Mouse (Mus musculus): ENCODE measurements around the gene Mettl14. TPM values are rescaled to one million over a fixed set of nuclear protein-coding genes. Genes with fewer than 3 reads are reported as not detected.

Gene Mettl14
- polyA plus RNA-seq, 1 experiment: 4.4 TPM

- TF ChIP-seq GATA1 (IDR thresholded peaks at IDR 0.05; ENCODE audit: borderline replicate concordance, low read length) (no peak), FLI1 (IDR thresholded peaks at IDR 0.05; ENCODE audit: low read length) (no peak)
- peaks cover 20% of the 10 kb centered on the region for H3K36me3 ChIP-seq (replicated peaks; ENCODE audit: low read length)
These were observed 56.7 kb downstream of the Mettl14 start for GRCm38 (mm10) chr3:123329251-123329650.

GRCm38 (mm10) chr3:123324326-123324725, 61.6 kb downstream of the Mettl14 start:
- Histone ChIP-seq H3K36me3 (replicated peaks; ENCODE audit: low read length) (peaks cover 12% of the 10 kb centered on the region), H3K4me1 (peaks cover 4% of the 10 kb centered on the region), H3K9me3 (no peaks in the 10 kb centered on the region), H3K27me3 (replicated peaks) (no peaks in the 10 kb centered on the region), H3K4me3 (replicated peaks) (no peak overlapping the region)
- TF ChIP-seq FLI1 (IDR thresholded peaks at IDR 0.05; ENCODE audit: low read length) (no peak), GATA1 (IDR thresholded peaks at IDR 0.05; ENCODE audit: borderline replicate concordance, low read length) (no peak)

More at GRCm38 (mm10) chr3:123329251-123329650, 56.7 kb downstream of the Mettl14 start:
- Histone ChIP-seq H3K4me1 (peaks cover 16% of the 10 kb centered on the region), H3K9me3 (no peaks in the 10 kb centered on the region), H3K4me3 (replicated peaks) (no peak overlapping the region), H3K27me3 (replicated peaks) (no peaks in the 10 kb centered on the region)

GRCm38 (mm10) chr3:123322147-123322546, 63.8 kb downstream of the Mettl14 start:
- Histone ChIP-seq H3K4me3 (replicated peaks) (no peak overlapping the region), H3K4me1 (peaks cover 4% of the 10 kb centered on the region), H3K27me3 (replicated peaks) (no peaks in the 10 kb centered on the region), H3K9me3 (no peaks in the 10 kb centered on the region), H3K36me3 (replicated peaks; ENCODE audit: low read length) (no peaks in the 10 kb centered on the region)
- no peak for TF ChIP-seq GATA1 (IDR thresholded peaks at IDR 0.05; ENCODE audit: borderline replicate concordance, low read length)
- TF ChIP-seq FLI1 (IDR thresholded peaks at IDR 0.05; ENCODE audit: low read length): no peak

- no peaks in the 10 kb centered on the region for H3K27me3 ChIP-seq (replicated peaks)
- H3K9me3 ChIP-seq: no peaks in the 10 kb centered on the region
- no peaks in the 10 kb centered on the region for H3K36me3 ChIP-seq (replicated peaks; ENCODE audit: low read length)
- H3K4me3 ChIP-seq (replicated peaks): no peak overlapping the region
- peaks cover 4% of the 10 kb centered on the region for H3K4me1 ChIP-seq
- TF ChIP-seq GATA1 (IDR thresholded peaks at IDR 0.05; ENCODE audit: borderline replicate concordance, low read length) (no peak), FLI1 (IDR thresholded peaks at IDR 0.05; ENCODE audit: low read length) (no peak)
These were observed 64.3 kb downstream of the Mettl14 start for GRCm38 (mm10) chr3:123321612-123322011.

GRCm38 (mm10) chr3:123320341-123320740, 65.6 kb downstream of the Mettl14 start:
- peaks cover 4% of the 10 kb centered on the region for H3K4me1 ChIP-seq
- no peaks in the 10 kb centered on the region for H3K36me3 ChIP-seq (replicated peaks; ENCODE audit: low read length)
- no peak overlapping the region for H3K4me3 ChIP-seq (replicated peaks)
- no peaks in the 10 kb centered on the region for H3K9me3 ChIP-seq
- no peaks in the 10 kb centered on the region for H3K27me3 ChIP-seq (replicated peaks)
- TF ChIP-seq GATA1 (IDR thresholded peaks at IDR 0.05; ENCODE audit: borderline replicate concordance, low read length) (no peak), FLI1 (IDR thresholded peaks at IDR 0.05; ENCODE audit: low read length) (no peak)

Other genes with a start within 250 kb of the Mettl14 start
- gene Synpo2, start 150.0 kb downstream of the Mettl14 start, polyA plus RNA-seq (2012; ENCODE audit: insufficient read depth, low replicate concordance): 0.02 and 0.61 TPM in 2 replicates
- 13.6 and 15.6 TPM in 2 replicates for gene Sec24d, start 118.7 kb downstream of the Mettl14 start, polyA plus RNA-seq (2012; ENCODE audit: insufficient read depth, low replicate concordance)
- gene Prss12, start 60.8 kb upstream of the Mettl14 start, polyA plus RNA-seq (2012; ENCODE audit: insufficient read depth, low replicate concordance): not detected in 2 replicates

Data from megakaryocyte, embryonic 14.5 days (primary cell).